Mouse (Mus musculus) neural tube, embryonic 15.5 days (tissue): ENCODE data around the gene Rhox11. TPM values are rescaled to one million over a fixed set of nuclear protein-coding genes. Genes with fewer than 3 reads are reported as not detected.
"Not testable (repeated sequence)": the region's sequence is repeated elsewhere in the genome, so short reads cannot be mapped to it uniquely, and the experiment has no call there.

ENCODE experiments used
- ATAC-seq: fragments of 200-750 bp; cut with Nextera tagmentation; 2 replicates; pipeline ENCODE4 v1.8.0; 2017; ENCODE audit warnings: mild to moderate bottlenecking, moderate TSS enrichment, moderate library complexity; ENCODE audit not compliant: low FRiP score
- H3K27ac ChIP-seq: fragments of 300-500 bp; sonication (generic); replicated peaks from 2 replicates; pipeline ENCODE4 v1.5.1; 2015; ENCODE audit warnings: mild to moderate bottlenecking, inconsistent platforms
- H3K27me3 ChIP-seq: fragments of 300-500 bp; sonication (generic); replicated peaks from 2 replicates; pipeline ENCODE4 v1.6.1; 2015; ENCODE audit warnings: inconsistent platforms
- H3K36me3 ChIP-seq: fragments of 300-500 bp; sonication (generic); 2 replicates; pipeline ENCODE4 v1.6.1; 2015; ENCODE audit warnings: inconsistent platforms
- H3K4me1 ChIP-seq: fragments of 300-500 bp; sonication (generic); 2 replicates; pipeline ENCODE4 v1.6.1; 2015; ENCODE audit warnings: inconsistent platforms
- H3K4me2 ChIP-seq: fragments of 300-500 bp; sonication (generic); 2 replicates; pipeline ENCODE4 v1.6.1; 2015; ENCODE audit warnings: inconsistent platforms, mild to moderate bottlenecking, moderate library complexity
- H3K4me3 ChIP-seq: fragments of 300-500 bp; sonication (generic); replicated peaks from 2 replicates; pipeline ENCODE4 v1.5.1; 2015; ENCODE audit warnings: mild to moderate bottlenecking, inconsistent platforms
- H3K9ac ChIP-seq: fragments of 300-500 bp; sonication (generic); replicated peaks from 2 replicates; pipeline ENCODE4 v1.6.1; 2015; ENCODE audit warnings: mild to moderate bottlenecking, inconsistent platforms
- H3K9me3 ChIP-seq: fragments of 300-500 bp; sonication (generic); replicated peaks from 2 replicates; pipeline ENCODE4 v1.6.1; 2016; ENCODE audit warnings: inconsistent platforms
- WGBS: fragments of 180-500 bp; shearing (Covaris S2); methylation state at CpG from one replicate; pipeline ENCODE4 v1.1.7; 2015; ENCODE audit warnings: mixed read lengths; 5-methylcytosine and 5-hydroxymethylcytosine counted together
- polyA plus RNA-seq: library from polyadenylated mRNA; unstranded; fragments of >200 nt; fragmentation: Nextera tagmentation; extraction: Ambion mirVana; gene quantifications from 2 replicates; pipeline ENCODE4 v1.2.1, GENCODE M21; 2015

Rhox11 gene
- not detected in 2 replicates for polyA plus RNA-seq

DNA sequence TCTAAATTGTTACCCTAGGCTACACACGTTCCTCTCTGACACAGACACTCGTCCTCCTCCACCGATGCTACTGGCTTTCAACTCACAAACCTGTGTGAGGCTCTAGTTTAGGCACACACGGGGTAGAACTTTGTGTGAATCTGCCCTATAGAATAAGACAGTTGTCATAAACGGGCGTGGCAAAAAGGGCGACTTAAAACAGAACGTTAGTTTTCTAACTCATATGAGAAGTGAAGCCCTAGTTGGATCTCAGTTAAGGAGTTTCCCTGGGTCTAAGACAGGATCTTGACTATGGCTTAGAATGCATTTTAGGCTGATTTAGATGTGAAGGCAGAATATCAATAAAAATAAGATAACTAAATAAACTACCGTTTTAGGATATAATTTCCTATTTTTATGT, at the start of gene Rhox11:
Rhox11 (minus strand) TSS at position 101 of the 400 bp plus-strand sequence.
- H3K27me3 ChIP-seq, result no peaks in the 10 kb centered on the region
- H3K4me2 ChIP-seq, result no peak within 1 kb of the TSS
- H3K4me1 ChIP-seq, result no peaks in the 10 kb centered on the region
- H3K36me3 ChIP-seq, result no peaks in the 10 kb centered on the region
- no peak within 1 kb of the TSS for H3K27ac ChIP-seq
- no peak for ATAC-seq
- H3K4me3 ChIP-seq, result no peak within 1 kb of the TSS
- no peaks in the 10 kb centered on the region for H3K9me3 ChIP-seq
- WGBS, result 88% methylated on average over 9 of the region's 9 CpGs
- no peak within 1 kb of the TSS for H3K9ac ChIP-seq

DNA sequence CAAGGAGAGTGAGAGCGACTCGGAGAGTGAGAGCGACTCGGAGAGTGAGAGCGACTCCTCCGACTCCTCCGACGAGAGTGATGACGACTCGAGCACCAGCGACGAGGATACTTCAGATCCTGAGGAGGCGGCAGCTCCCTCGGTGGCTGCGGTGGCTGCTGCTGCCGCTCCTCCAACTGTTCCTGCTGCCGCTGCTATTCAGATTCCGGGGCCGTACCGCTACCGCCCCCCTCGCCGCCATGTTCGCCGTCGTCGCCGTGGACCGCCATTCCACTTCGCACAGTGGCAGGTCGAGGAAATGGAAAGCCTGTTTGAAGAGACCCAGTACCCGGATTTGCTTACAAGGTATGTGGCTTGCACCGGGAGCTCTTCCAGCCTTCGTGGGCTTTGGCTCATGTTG, 36.5 kb upstream of the Rhox11 start:
- Histone ChIP-seq H3K27me3 (no peaks in the 10 kb centered on the region), H3K36me3 (no peaks in the 10 kb centered on the region), H3K4me3 (no peak overlapping the region), H3K9me3 (no peaks in the 10 kb centered on the region), H3K4me2 (no peak overlapping the region), H3K9ac (no peak overlapping the region), H3K27ac (no peak overlapping the region), H3K4me1 (no peaks in the 10 kb centered on the region)
- WGBS, result 85% methylated on average over 34 of the region's 34 CpGs
- no peak for ATAC-seq

DNA sequence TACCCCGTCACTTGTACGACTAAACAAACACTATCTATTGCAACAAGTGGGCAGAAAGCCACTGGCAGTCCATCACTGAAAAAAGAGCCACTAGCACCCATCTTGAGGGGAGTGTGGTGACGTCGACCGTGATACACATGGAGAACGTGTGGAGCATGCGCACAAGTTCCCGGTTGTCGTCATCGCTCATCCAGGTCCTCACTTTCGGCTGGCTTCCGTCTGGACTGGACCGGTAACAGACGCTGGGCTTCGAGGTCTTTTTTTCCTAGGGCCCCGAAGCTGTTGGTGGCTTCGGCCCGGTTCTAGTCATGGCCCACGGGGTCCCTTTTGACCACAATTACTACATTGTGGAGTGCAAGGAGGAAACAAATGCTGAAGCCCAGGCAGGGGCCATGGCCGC, 36.0 kb upstream of the Rhox11 start, which contains the start of gene Rhox13:
Rhox13 (plus strand) TSS at position 238 of the 400 bp plus-strand sequence.
- WGBS, result 98% methylated on average over 20 of the region's 20 CpGs
- no peaks in the 10 kb centered on the region for H3K36me3 ChIP-seq
- no peak for ATAC-seq

GRCm38 (mm10) chrX:38110807-38111206, 25.9 kb upstream of the Rhox11 start, which contains the start of gene Rhox12:
TSS of gene Rhox12 (minus strand) at chrX:38110907.
- 77% methylated on average over 4 of the region's 4 CpGs for WGBS
- no peaks in the 10 kb centered on the region for H3K9me3 ChIP-seq
- H3K27ac ChIP-seq, result no peak within 1 kb of the TSS
- H3K27me3 ChIP-seq, result no peaks in the 10 kb centered on the region
- no peak within 1 kb of the TSS for H3K9ac ChIP-seq
- no peak within 1 kb of the TSS for H3K4me3 ChIP-seq
- no peaks in the 10 kb centered on the region for H3K4me1 ChIP-seq
- no peak within 1 kb of the TSS for H3K4me2 ChIP-seq
- H3K36me3 ChIP-seq, result no peaks in the 10 kb centered on the region
- no peak for ATAC-seq

More for the DNA sequence above, 36.0 kb upstream of the Rhox11 start, which contains the start of gene Rhox13:
- Histone ChIP-seq H3K9ac (no peak within 1 kb of the TSS), H3K4me2 (no peak within 1 kb of the TSS), H3K27ac (no peak within 1 kb of the TSS), H3K4me3 (no peak within 1 kb of the TSS), H3K4me1 (no peaks in the 10 kb centered on the region), H3K27me3 (no peaks in the 10 kb centered on the region), H3K9me3 (no peaks in the 10 kb centered on the region)

- no peak overlapping the region for H3K27ac ChIP-seq
- H3K4me2 ChIP-seq, result no peak overlapping the region
- no peaks in the 10 kb centered on the region for H3K27me3 ChIP-seq
- H3K36me3 ChIP-seq, result no peaks in the 10 kb centered on the region
- H3K9ac ChIP-seq, result no peak overlapping the region
- H3K4me3 ChIP-seq, result no peak overlapping the region
- no peak for ATAC-seq
- H3K9me3 ChIP-seq, result no peaks in the 10 kb centered on the region
- 24% methylated on average over 12 of the region's 12 CpGs for WGBS
- H3K4me1 ChIP-seq, result no peaks in the 10 kb centered on the region
Observed at GRCm38 (mm10) chrX:38084226-38084625, 715 bp downstream of the Rhox11 start.

- H3K27me3 ChIP-seq, result no peaks in the 10 kb centered on the region
Observed at GRCm38 (mm10) chrX:38066175-38066574, 18.8 kb downstream of the Rhox11 start, which contains the start of gene Rhox10. TSS of gene Rhox10 (plus strand) at chrX:38066475.

GRCm38 (mm10) chrX:38061544-38061943, 23.4 kb downstream of the Rhox11 start:
- Histone ChIP-seq H3K9ac (no peak overlapping the region), H3K36me3 (no peaks in the 10 kb centered on the region), H3K4me2 (no peak overlapping the region), H3K9me3 (no peaks in the 10 kb centered on the region), H3K27ac (no peak overlapping the region), H3K27me3 (no peaks in the 10 kb centered on the region), H3K4me1 (no peaks in the 10 kb centered on the region), H3K4me3 (no peak overlapping the region)
- 4% methylated on average over 1 of the region's 1 CpGs for WGBS
- no peak for ATAC-seq

More at GRCm38 (mm10) chrX:38066175-38066574, 18.8 kb downstream of the Rhox11 start, which contains the start of gene Rhox10:
- no peak within 1 kb of the TSS for H3K4me2 ChIP-seq
- no peak within 1 kb of the TSS for H3K9ac ChIP-seq
- H3K36me3 ChIP-seq, result no peaks in the 10 kb centered on the region
- ATAC-seq, result no peak
- 90% methylated on average over 11 of the region's 11 CpGs for WGBS
- no peaks in the 10 kb centered on the region for H3K9me3 ChIP-seq
- H3K4me1 ChIP-seq, result no peaks in the 10 kb centered on the region
- no peak within 1 kb of the TSS for H3K4me3 ChIP-seq
- no peak within 1 kb of the TSS for H3K27ac ChIP-seq

DNA sequence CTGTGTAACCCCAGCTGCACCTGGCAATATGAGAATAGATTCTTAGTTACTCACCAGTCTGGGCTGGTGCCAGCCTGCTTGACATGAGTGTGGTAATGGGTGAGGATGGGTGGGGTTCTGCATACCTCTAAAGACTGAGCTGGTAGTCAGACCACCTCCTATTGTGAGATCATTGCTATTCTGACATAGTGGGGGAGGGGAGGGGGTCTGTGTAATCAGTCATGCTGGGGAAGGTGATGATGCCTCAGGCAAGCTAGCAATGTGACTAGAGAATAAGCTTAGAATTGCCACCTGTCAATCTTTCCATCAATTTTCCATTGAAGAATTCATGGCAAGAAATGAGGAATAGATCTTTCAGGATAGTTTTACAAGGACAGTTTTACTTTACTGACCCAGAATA, 41.9 kb downstream of the Rhox11 start, which contains the start of gene Btg1-ps2:
Btg1-ps2 (minus strand) TSS at position 101 of the 400 bp plus-strand sequence.
- H3K4me1 ChIP-seq, H3K27ac ChIP-seq, H3K9me3 ChIP-seq, ATAC-seq, H3K4me2 ChIP-seq, H3K36me3 ChIP-seq, H3K27me3 ChIP-seq, H3K4me3 ChIP-seq, H3K9ac ChIP-seq: not testable (repeated sequence)

- Histone ChIP-seq H3K9me3 (no peaks in the 10 kb centered on the region), H3K27ac (no peak overlapping the region), H3K27me3 (no peaks in the 10 kb centered on the region), H3K4me3 (no peak overlapping the region), H3K4me1 (no peaks in the 10 kb centered on the region), H3K4me2 (no peak overlapping the region), H3K9ac (no peak overlapping the region), H3K36me3 (no peaks in the 10 kb centered on the region)
- whole genome bisulfite sequencing, result 93% methylated on average over 5 of the region's 5 CpGs
- ATAC-seq, result no peak
Observed at GRCm38 (mm10) chrX:38039666-38040065, 45.3 kb downstream of the Rhox11 start.

GRCm38 (mm10) chrX:38033841-38034240, 51.1 kb downstream of the Rhox11 start:
- no peaks in the 10 kb centered on the region for H3K4me1 ChIP-seq
- H3K9ac ChIP-seq, result no peak overlapping the region
- H3K36me3 ChIP-seq, result no peaks in the 10 kb centered on the region
- no peak overlapping the region for H3K27ac ChIP-seq
- no peak for ATAC-seq
- H3K4me3 ChIP-seq, result no peak overlapping the region
- H3K27me3 ChIP-seq, result no peaks in the 10 kb centered on the region
- no peaks in the 10 kb centered on the region for H3K9me3 ChIP-seq
- H3K4me2 ChIP-seq, result no peak overlapping the region
- 70% methylated on average over 2 of the region's 2 CpGs for WGBS
